Mouse (Mus musculus): ENCODE results near the gene Sh3glb1. TPM values are rescaled to one million over a fixed set of nuclear protein-coding genes. Genes with fewer than 3 reads are reported as not detected.
A peak's percentile ranks its signal among the peaks of the same experiment; 100 is the strongest.
"Not testable (repeated sequence)": the region's sequence is repeated elsewhere in the genome, so short reads cannot be mapped to it uniquely, and the experiment has no call there.

Sh3glb1 gene
- polyA plus RNA-seq, 1 experiment from 2014 or later = 95.6 TPM

- H3K9ac ChIP-seq = no peak overlapping the region
- H3K4me1 ChIP-seq = peaks cover 18% of the 10 kb centered on the region
- H3K9me3 ChIP-seq (replicated peaks) = no peaks in the 10 kb centered on the region
- WGBS = 50% methylated on average over 4 of the region's 4 CpGs
- H3K27me3 ChIP-seq = no peaks in the 10 kb centered on the region
- H3K27ac ChIP-seq = no peak overlapping the region
- ATAC-seq = no peak
- H3K4me3 ChIP-seq = no peak overlapping the region
- no peaks in the 10 kb centered on the region for H3K36me3 ChIP-seq (ENCODE audit: poor library complexity, severe bottlenecking)
- H3K4me2 ChIP-seq = no peak overlapping the region
Observed at GRCm38 (mm10) chr3:144723455-144723854, 3.3 kb upstream of the Sh3glb1 start.

- not testable (repeated sequence) for H3K27ac ChIP-seq; H3K4me3 ChIP-seq; ATAC-seq; H3K9ac ChIP-seq; H3K27me3 ChIP-seq; H3K9me3 ChIP-seq (replicated peaks); H3K4me2 ChIP-seq; H3K36me3 ChIP-seq (ENCODE audit: poor library complexity, severe bottlenecking)
- H3K4me1 ChIP-seq = peaks cover 26% of the 10 kb centered on the region
- 82% methylated on average over 3 of the region's 3 CpGs for WGBS
Observed at GRCm38 (mm10) chr3:144722566-144722965, 2.4 kb upstream of the Sh3glb1 start.

- no peaks in the 10 kb centered on the region for H3K36me3 ChIP-seq (ENCODE audit: poor library complexity, severe bottlenecking)
- H3K27me3 ChIP-seq = no peaks in the 10 kb centered on the region
- H3K9me3 ChIP-seq (replicated peaks) = no peaks in the 10 kb centered on the region
- no peak overlapping the region for H3K4me2 ChIP-seq
- no peak overlapping the region for H3K27ac ChIP-seq
- 85% methylated on average over 9 of the region's 9 CpGs for WGBS
- H3K4me1 ChIP-seq = peaks cover 31% of the 10 kb centered on the region
- no peak for ATAC-seq
- no peak overlapping the region for H3K9ac ChIP-seq
- H3K4me3 ChIP-seq = no peak overlapping the region
Observed at GRCm38 (mm10) chr3:144721860-144722256, 1.7 kb upstream of the Sh3glb1 start.

GRCm38 (mm10) chr3:144721077-144721859 is 1.1 kb upstream of the Sh3glb1 start:
- 64% methylated on average over 10 of the region's 10 CpGs for WGBS
- H3K9ac ChIP-seq = no peak overlapping the region
- no peaks in the 10 kb centered on the region for H3K36me3 ChIP-seq (ENCODE audit: poor library complexity, severe bottlenecking)
- no peaks in the 10 kb centered on the region for H3K27me3 ChIP-seq
- H3K4me1 ChIP-seq = peaks cover 31% of the 10 kb centered on the region
- H3K27ac ChIP-seq = no peak overlapping the region
- ATAC-seq = no peak
- peak overlapping the region; percentile 83 for H3K4me3 ChIP-seq
- peak overlapping the region; percentile 89 for H3K4me2 ChIP-seq
- H3K9me3 ChIP-seq (replicated peaks) = no peaks in the 10 kb centered on the region

- peak; percentile 33 for ATAC-seq
- Histone ChIP-seq H3K36me3 (ENCODE audit: poor library complexity, severe bottlenecking) (no peaks in the 10 kb centered on the region), H3K4me3 (peak overlapping the region; percentile 83), H3K27me3 (no peaks in the 10 kb centered on the region), H3K27ac (peak overlapping the region; percentile 99), H3K9ac (peak overlapping the region; percentile 90), H3K4me1 (peaks cover 45% of the 10 kb centered on the region), H3K4me2 (peak overlapping the region; percentile 89), H3K9me3 (replicated peaks) (no peaks in the 10 kb centered on the region)
- under 1% methylated on average over 55 of the region's 56 CpGs for WGBS
Observed at GRCm38 (mm10) chr3:144719088-144719900, 841 bp downstream of the Sh3glb1 start.

GRCm38 (mm10) chr3:144718706-144719087 is 1.4 kb downstream of the Sh3glb1 start:
- Histone ChIP-seq H3K4me2 (peak overlapping the region; percentile 89), H3K27me3 (no peaks in the 10 kb centered on the region), H3K4me3 (peak overlapping the region; percentile 83), H3K9ac (peak overlapping the region; percentile 90), H3K36me3 (ENCODE audit: poor library complexity, severe bottlenecking) (no peaks in the 10 kb centered on the region), H3K4me1 (peaks cover 50% of the 10 kb centered on the region), H3K9me3 (replicated peaks) (no peaks in the 10 kb centered on the region), H3K27ac (no peak overlapping the region)
- no peak for ATAC-seq
- 23% methylated on average over 7 of the region's 7 CpGs for WGBS

- no peaks in the 10 kb centered on the region for H3K36me3 ChIP-seq (ENCODE audit: poor library complexity, severe bottlenecking)
- no peak overlapping the region for H3K27ac ChIP-seq
- no peak overlapping the region for H3K9ac ChIP-seq
- no peak overlapping the region for H3K4me3 ChIP-seq
- H3K4me2 ChIP-seq = peak overlapping the region; percentile 24; the same call in 1 of the 2 replicates
- H3K9me3 ChIP-seq (replicated peaks) = no peaks in the 10 kb centered on the region
- WGBS = 89% methylated on average over 6 of the region's 6 CpGs
- H3K27me3 ChIP-seq = no peaks in the 10 kb centered on the region
- peaks cover 50% of the 10 kb centered on the region for H3K4me1 ChIP-seq
- no peak for ATAC-seq
Observed at GRCm38 (mm10) chr3:144717835-144718234, 2.3 kb downstream of the Sh3glb1 start.

- no peak overlapping the region for H3K4me3 ChIP-seq
- H3K9ac ChIP-seq = no peak overlapping the region
- H3K4me1 ChIP-seq = peaks cover 50% of the 10 kb centered on the region
- no peaks in the 10 kb centered on the region for H3K9me3 ChIP-seq (replicated peaks)
- WGBS = 90% methylated on average over 3 of the region's 3 CpGs
- H3K36me3 ChIP-seq (ENCODE audit: poor library complexity, severe bottlenecking) = peaks cover under 1% of the 10 kb centered on the region
- H3K4me2 ChIP-seq = no peak overlapping the region
- no peak overlapping the region for H3K27ac ChIP-seq
- ATAC-seq = no peak
- H3K27me3 ChIP-seq = no peaks in the 10 kb centered on the region
Observed at GRCm38 (mm10) chr3:144717121-144717520, 3.0 kb downstream of the Sh3glb1 start.

GRCm38 (mm10) chr3:144715901-144716300 is 4.2 kb downstream of the Sh3glb1 start:
- WGBS = 74% methylated on average over 9 of the region's 9 CpGs
- Histone ChIP-seq H3K27ac (no peak overlapping the region), H3K36me3 (ENCODE audit: poor library complexity, severe bottlenecking) (peaks cover 11% of the 10 kb centered on the region), H3K27me3 (no peaks in the 10 kb centered on the region), H3K9me3 (replicated peaks) (no peaks in the 10 kb centered on the region), H3K9ac (no peak overlapping the region), H3K4me1 (peaks cover 48% of the 10 kb centered on the region), H3K4me3 (no peak overlapping the region), H3K4me2 (no peak overlapping the region)
- ATAC-seq = no peak

- no peak overlapping the region for H3K4me3 ChIP-seq
- H3K36me3 ChIP-seq (ENCODE audit: poor library complexity, severe bottlenecking) = peaks cover 11% of the 10 kb centered on the region
- H3K9me3 ChIP-seq (replicated peaks) = no peaks in the 10 kb centered on the region
- peaks cover 46% of the 10 kb centered on the region for H3K4me1 ChIP-seq
- no peaks in the 10 kb centered on the region for H3K27me3 ChIP-seq
- H3K9ac ChIP-seq = no peak overlapping the region
- no peak overlapping the region for H3K27ac ChIP-seq
- no peak overlapping the region for H3K4me2 ChIP-seq
- 82% methylated on average over 7 of the region's 7 CpGs for WGBS
- ATAC-seq = no peak
Observed at GRCm38 (mm10) chr3:144715033-144715432, 5.1 kb downstream of the Sh3glb1 start.

GRCm38 (mm10) chr3:144714606-144715005 is 5.5 kb downstream of the Sh3glb1 start:
- WGBS = 89% methylated on average over 8 of the region's 8 CpGs
- Histone ChIP-seq H3K4me3 (no peak overlapping the region), H3K36me3 (ENCODE audit: poor library complexity, severe bottlenecking) (peaks cover 11% of the 10 kb centered on the region), H3K9me3 (replicated peaks) (no peaks in the 10 kb centered on the region), H3K27me3 (no peaks in the 10 kb centered on the region), H3K27ac (no peak overlapping the region), H3K9ac (no peak overlapping the region), H3K4me1 (peaks cover 46% of the 10 kb centered on the region), H3K4me2 (no peak overlapping the region)
- ATAC-seq = no peak

- Histone ChIP-seq H3K27me3 (no peaks in the 10 kb centered on the region), H3K4me2 (no peak overlapping the region), H3K27ac (0 out of 2 replicates have a peak overlapping the region, but pooled peaks have one; percentile 10), H3K9ac (no peak overlapping the region), H3K36me3 (ENCODE audit: poor library complexity, severe bottlenecking) (peaks cover 13% of the 10 kb centered on the region), H3K9me3 (replicated peaks) (no peaks in the 10 kb centered on the region), H3K4me1 (peaks cover 43% of the 10 kb centered on the region), H3K4me3 (no peak overlapping the region)
- 47% methylated on average over 7 of the region's 7 CpGs for WGBS
- ATAC-seq = no peak
Observed at GRCm38 (mm10) chr3:144714126-144714525, 6.0 kb downstream of the Sh3glb1 start.
